ENCODE assay signal across 10 mouse cellular contexts in genomic region chr6:92414478-92415404, GRCm38 (mm10).
DNase-seq lines count a peak whose midpoint lies in the region; ATAC-seq and TF ChIP-seq lines count a peak whose summit lies in the region.
"Had no signal": no experiment of that assay in that cellular context is flagged by ENCODE, and none has a peak within 500 bp of the region (broad histone marks: within the 10 kb centered on the region; RNA-seq: fewer than 3 reads in every experiment).

No protein-coding gene starts in this region.

- no peak overlapping the region for H3K9ac ChIP-seq in forebrain, embryonic 16.5 days (replicated peaks; ENCODE audit: low read depth, low read length)
- no peak overlapping the region; the same call in 1 of the 2 replicates for H3K9ac ChIP-seq in stomach, embryonic 16.5 days (ENCODE audit: low read length)

- no peak for TF ChIP-seq CTCF in left cerebral cortex, adult 2 months (IDR thresholded peaks at IDR 0.05)

- H3K4me1 ChIP-seq in forebrain, embryonic 16.5 days (replicated peaks; ENCODE audit: control insufficient read depth, insufficient read depth, low read length): peaks cover 14% of the 10 kb centered on the region
- peaks cover 15% of the 10 kb centered on the region for H3K4me1 ChIP-seq in stomach, embryonic 16.5 days (ENCODE audit: control insufficient read depth, insufficient read depth, low read length)

- H3K4me2 ChIP-seq in forebrain, embryonic 16.5 days (ENCODE audit: low read length): no peak overlapping the region
- H3K4me2 ChIP-seq in stomach, embryonic 16.5 days (ENCODE audit: low read depth, low read length): no peak overlapping the region

- ATAC-seq in forebrain, embryonic 16.5 days: peak; percentile 97
- peak; percentile 86 for ATAC-seq in stomach, embryonic 16.5 days (ENCODE audit: insufficient read depth, low FRiP score)

- no peak for DNase-seq in left cerebral cortex, adult 2 months (ENCODE audit: extremely low spot score in 1 of 2, low spot score in 2 of 2)
- DNase-seq in left cerebral cortex, adult 18-20 months (ENCODE audit: low spot score in 2 of 2): no peak
- peak; percentile 42 for DNase-seq in lung, postnatal 36 days
- DNase-seq in urinary bladder, postnatal 10 days (ENCODE audit: low spot score): no peak
- DNase-seq in thymus, postnatal 14 days: no peak
- no peak for DNase-seq in urinary bladder, adult 18-20 months (ENCODE audit: low spot score in 2 of 2)
- DNase-seq: kidney, adult 11 months had no signal

- no peaks in the 10 kb centered on the region for H3K9me3 ChIP-seq in forebrain, embryonic 16.5 days (ENCODE audit: control insufficient read depth, low read length)
- no peaks in the 10 kb centered on the region for H3K9me3 ChIP-seq in stomach, embryonic 16.5 days (replicated peaks; ENCODE audit: control insufficient read depth, low read length)
- H3K9me3 ChIP-seq: G1E had no signal

- 46% methylated on average over 8 of the region's 8 CpGs for WGBS in forebrain, embryonic 16.5 days
- WGBS in stomach, embryonic 16.5 days: 30% methylated on average over 8 of the region's 8 CpGs

- intact Hi-C loops in left cerebral cortex, adult 2 months (cut with DNase I): no loop called here

- H3K36me3 ChIP-seq in forebrain, embryonic 16.5 days (ENCODE audit: control insufficient read depth, insufficient read depth): no peaks in the 10 kb centered on the region
- H3K36me3 ChIP-seq in stomach, embryonic 16.5 days (ENCODE audit: control insufficient read depth, insufficient read depth, low read length): peaks cover 14% of the 10 kb centered on the region
- H3K36me3 ChIP-seq: G1E had no signal

- H3K4me3 ChIP-seq in left cerebral cortex, adult 2 months: no peak overlapping the region
- no peak overlapping the region for H3K4me3 ChIP-seq in forebrain, embryonic 16.5 days (replicated peaks; ENCODE audit: low read length)
- no peak overlapping the region for H3K4me3 ChIP-seq in stomach, embryonic 16.5 days (replicated peaks; ENCODE audit: low read length)

- peak overlapping the region; percentile 49 for H3K27ac ChIP-seq in left cerebral cortex, adult 2 months
- peak overlapping the region; percentile 70 for H3K27ac ChIP-seq in forebrain, embryonic 16.5 days (ENCODE audit: low read length)
- H3K27ac ChIP-seq in stomach, embryonic 16.5 days (ENCODE audit: low read length): peak overlapping the region; percentile 90

- no peaks in the 10 kb centered on the region for H3K27me3 ChIP-seq in forebrain, embryonic 16.5 days (replicated peaks; ENCODE audit: control insufficient read depth, insufficient read depth, low read length)
- H3K27me3 ChIP-seq in stomach, embryonic 16.5 days (ENCODE audit: control insufficient read depth, insufficient read depth, low read length): no peaks in the 10 kb centered on the region
